Mouse (Mus musculus): ENCODE measurements around the gene Cacna1b. TPM values are rescaled to one million over a fixed set of nuclear protein-coding genes. Genes with fewer than 3 reads are reported as not detected.

Cacna1b gene
- polyA plus RNA-seq, 1 experiment: 32.9 TPM

DNA sequence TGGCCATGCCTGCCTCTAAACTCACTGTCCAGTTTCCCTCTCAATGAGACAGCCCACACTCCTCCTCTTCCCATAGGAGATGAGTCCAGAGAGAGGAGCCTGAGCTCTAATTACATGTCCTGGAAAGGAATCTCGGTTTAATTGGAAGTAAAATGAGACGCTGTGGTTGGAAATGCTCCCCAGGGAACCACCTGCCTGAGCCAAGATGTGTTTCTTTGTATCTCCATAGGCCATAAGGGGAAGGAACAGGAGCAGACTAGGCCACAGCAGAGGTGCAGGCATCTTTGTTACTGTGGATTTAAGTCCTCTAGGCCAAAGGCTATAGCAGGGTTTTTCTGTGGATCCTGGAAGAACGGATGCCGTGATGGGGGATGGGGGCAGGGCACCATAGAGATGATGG lies 10.4 kb downstream of the Cacna1b start:
- no peak for DNase-seq
- Histone ChIP-seq H3K27me3 (ENCODE audit: control insufficient read depth, insufficient read depth, low read length) (no peaks in the 10 kb centered on the region), H3K27ac (ENCODE audit: insufficient read depth, low read length) (no peak overlapping the region), H3K4me3 (replicated peaks; ENCODE audit: insufficient read depth, low read depth, low read length) (no peak overlapping the region), H3K4me1 (ENCODE audit: control insufficient read depth, insufficient read depth, low read length) (no peaks in the 10 kb centered on the region; the same call in 1 of the 2 replicates)
- TF ChIP-seq POLR2A (IDR thresholded peaks at IDR 0.05; ENCODE audit: borderline replicate concordance, insufficient read depth, low read length) (no peak), CTCF (IDR thresholded peaks at IDR 0.05; ENCODE audit: borderline replicate concordance, insufficient read depth, low read depth, low read length) (no peak)
- WGBS: 46% methylated on average over 4 of the region's 4 CpGs

GRCm38 (mm10) chr2:24750051-24750450 lies 12.9 kb downstream of the Cacna1b start:
- Histone ChIP-seq H3K4me1 (ENCODE audit: control insufficient read depth, insufficient read depth, low read length) (no peaks in the 10 kb centered on the region; the same call in 1 of the 2 replicates), H3K4me3 (replicated peaks; ENCODE audit: insufficient read depth, low read depth, low read length) (no peak overlapping the region), H3K27me3 (ENCODE audit: control insufficient read depth, insufficient read depth, low read length) (no peaks in the 10 kb centered on the region), H3K27ac (ENCODE audit: insufficient read depth, low read length) (no peak overlapping the region)
- WGBS: 70% methylated on average over 3 of the region's 3 CpGs
- TF ChIP-seq POLR2A (IDR thresholded peaks at IDR 0.05; ENCODE audit: borderline replicate concordance, insufficient read depth, low read length): no peak
- no peak for TF ChIP-seq CTCF (IDR thresholded peaks at IDR 0.05; ENCODE audit: borderline replicate concordance, insufficient read depth, low read depth, low read length)
- DNase-seq: no peak

DNA sequence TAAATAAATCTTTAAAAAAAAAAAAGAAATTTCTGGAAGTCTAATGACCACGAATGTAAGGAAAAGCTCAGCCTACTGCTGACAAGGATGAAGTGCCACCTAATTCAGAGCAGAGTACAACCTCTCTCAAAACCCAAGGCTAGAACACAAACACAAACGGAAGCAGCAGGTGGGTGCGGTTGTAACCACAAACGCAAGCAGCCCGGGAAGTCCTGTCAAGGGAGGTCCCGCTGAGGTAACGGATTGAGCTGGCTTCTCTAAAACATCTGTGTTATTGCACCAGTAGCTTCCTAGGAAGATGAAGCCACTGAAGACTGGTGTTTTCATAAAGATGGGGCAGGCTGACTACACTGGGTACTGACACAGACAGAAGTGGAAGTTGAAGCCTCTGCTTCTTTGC lies 15.1 kb downstream of the Cacna1b start:
- Histone ChIP-seq H3K4me3 (replicated peaks; ENCODE audit: insufficient read depth, low read depth, low read length) (no peak overlapping the region), H3K27ac (ENCODE audit: insufficient read depth, low read length) (no peak overlapping the region), H3K27me3 (ENCODE audit: control insufficient read depth, insufficient read depth, low read length) (no peaks in the 10 kb centered on the region), H3K4me1 (ENCODE audit: control insufficient read depth, insufficient read depth, low read length) (peaks cover 7% of the 10 kb centered on the region)
- no peak for TF ChIP-seq CTCF (IDR thresholded peaks at IDR 0.05; ENCODE audit: borderline replicate concordance, insufficient read depth, low read depth, low read length)
- no peak for TF ChIP-seq POLR2A (IDR thresholded peaks at IDR 0.05; ENCODE audit: borderline replicate concordance, insufficient read depth, low read length)
- no peak for DNase-seq
- 85% methylated on average over 7 of the region's 7 CpGs for WGBS

DNA sequence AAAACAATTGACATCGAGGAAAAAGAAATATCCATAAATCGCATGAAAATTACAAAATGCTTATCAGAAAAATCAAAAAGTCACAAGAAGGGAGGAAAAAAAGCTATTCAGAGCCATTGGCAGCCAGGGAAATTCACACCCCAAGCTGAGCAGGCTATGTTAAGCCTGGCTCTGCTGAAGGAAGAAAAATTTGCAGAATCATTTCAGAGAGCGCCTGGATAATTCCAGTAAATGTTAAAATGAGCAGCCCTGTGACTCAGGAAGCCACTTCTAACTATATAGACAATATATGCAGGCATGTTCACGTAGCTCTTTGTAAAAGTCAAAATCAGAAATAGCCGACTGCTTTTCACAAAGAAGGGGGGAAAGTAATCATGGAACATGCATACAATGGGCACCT lies 23.3 kb downstream of the Cacna1b start:
- TF ChIP-seq CTCF (IDR thresholded peaks at IDR 0.05; ENCODE audit: borderline replicate concordance, insufficient read depth, low read depth, low read length) (no peak), POLR2A (IDR thresholded peaks at IDR 0.05; ENCODE audit: borderline replicate concordance, insufficient read depth, low read length) (no peak)
- H3K4me1 ChIP-seq (ENCODE audit: control insufficient read depth, insufficient read depth, low read length): peaks cover 8% of the 10 kb centered on the region
- no peak overlapping the region for H3K4me3 ChIP-seq (replicated peaks; ENCODE audit: insufficient read depth, low read depth, low read length)
- H3K27me3 ChIP-seq (ENCODE audit: control insufficient read depth, insufficient read depth, low read length): no peaks in the 10 kb centered on the region
- DNase-seq: no peak
- WGBS: 90% methylated on average over 5 of the region's 5 CpGs
- no peak overlapping the region for H3K27ac ChIP-seq (ENCODE audit: insufficient read depth, low read length)

- Histone ChIP-seq H3K27me3 (ENCODE audit: control insufficient read depth, insufficient read depth, low read length) (no peaks in the 10 kb centered on the region), H3K4me1 (ENCODE audit: control insufficient read depth, insufficient read depth, low read length) (no peaks in the 10 kb centered on the region), H3K27ac (ENCODE audit: insufficient read depth, low read length) (no peak overlapping the region), H3K4me3 (replicated peaks; ENCODE audit: insufficient read depth, low read depth, low read length) (no peak overlapping the region)
- TF ChIP-seq CTCF (IDR thresholded peaks at IDR 0.05; ENCODE audit: borderline replicate concordance, insufficient read depth, low read depth, low read length) (no peak), POLR2A (IDR thresholded peaks at IDR 0.05; ENCODE audit: borderline replicate concordance, insufficient read depth, low read length) (no peak)
- no peak for DNase-seq
- WGBS: 86% methylated on average over 4 of the region's 4 CpGs
Observed at GRCm38 (mm10) chr2:24733157-24733556, 29.8 kb downstream of the Cacna1b start.

GRCm38 (mm10) chr2:24725865-24726264 lies 37.1 kb downstream of the Cacna1b start:
- WGBS: 76% methylated on average over 4 of the region's 4 CpGs
- Histone ChIP-seq H3K4me1 (ENCODE audit: control insufficient read depth, insufficient read depth, low read length) (no peaks in the 10 kb centered on the region), H3K27me3 (ENCODE audit: control insufficient read depth, insufficient read depth, low read length) (no peaks in the 10 kb centered on the region), H3K27ac (ENCODE audit: insufficient read depth, low read length) (no peak overlapping the region), H3K4me3 (replicated peaks; ENCODE audit: insufficient read depth, low read depth, low read length) (no peak overlapping the region)
- DNase-seq: peak in 1 of 2 experiments; percentile 3
- no peak for TF ChIP-seq POLR2A (IDR thresholded peaks at IDR 0.05; ENCODE audit: borderline replicate concordance, insufficient read depth, low read length)
- no peak for TF ChIP-seq CTCF (IDR thresholded peaks at IDR 0.05; ENCODE audit: borderline replicate concordance, insufficient read depth, low read depth, low read length)

- DNase-seq: peak in 1 of 2 experiments; percentile 3
- no peaks in the 10 kb centered on the region for H3K27me3 ChIP-seq (ENCODE audit: control insufficient read depth, insufficient read depth, low read length)
- TF ChIP-seq POLR2A (IDR thresholded peaks at IDR 0.05; ENCODE audit: borderline replicate concordance, insufficient read depth, low read length) (no peak), CTCF (IDR thresholded peaks at IDR 0.05; ENCODE audit: borderline replicate concordance, insufficient read depth, low read depth, low read length) (no peak)
- H3K4me1 ChIP-seq (ENCODE audit: control insufficient read depth, insufficient read depth, low read length): peaks cover 7% of the 10 kb centered on the region
- H3K4me3 ChIP-seq (replicated peaks; ENCODE audit: insufficient read depth, low read depth, low read length): no peak overlapping the region
- no peak overlapping the region for H3K27ac ChIP-seq (ENCODE audit: insufficient read depth, low read length)
- WGBS: 93% methylated on average over 14 of the region's 14 CpGs
Observed at GRCm38 (mm10) chr2:24719645-24720379, 43.1 kb downstream of the Cacna1b start.

DNA sequence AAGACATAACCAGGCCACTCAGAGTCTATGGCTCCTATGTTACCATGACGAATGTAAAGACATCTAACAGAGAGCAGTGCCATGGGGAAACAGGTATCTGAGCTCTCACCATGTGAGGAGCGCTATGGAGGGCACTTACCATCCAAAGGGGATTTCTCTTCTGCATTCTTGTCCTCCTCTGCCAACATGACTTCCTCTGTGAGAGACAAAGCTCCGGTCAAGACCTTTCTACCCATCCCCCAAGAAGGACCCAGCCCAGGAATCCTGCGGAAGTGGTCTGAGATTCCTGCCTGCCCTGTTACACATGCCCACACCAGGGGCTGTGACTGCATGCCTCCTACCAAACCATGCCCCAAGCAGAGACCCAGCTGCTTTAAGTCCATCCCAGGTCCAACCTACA lies 44.0 kb downstream of the Cacna1b start:
- 87% methylated on average over 4 of the region's 4 CpGs for WGBS
- no peak for TF ChIP-seq CTCF (IDR thresholded peaks at IDR 0.05; ENCODE audit: borderline replicate concordance, insufficient read depth, low read depth, low read length)
- no peak for TF ChIP-seq POLR2A (IDR thresholded peaks at IDR 0.05; ENCODE audit: borderline replicate concordance, insufficient read depth, low read length)
- peak in 1 of 2 experiments; percentile 4 for DNase-seq
- Histone ChIP-seq H3K27ac (ENCODE audit: insufficient read depth, low read length) (no peak overlapping the region), H3K4me3 (replicated peaks; ENCODE audit: insufficient read depth, low read depth, low read length) (no peak overlapping the region), H3K27me3 (ENCODE audit: control insufficient read depth, insufficient read depth, low read length) (no peaks in the 10 kb centered on the region), H3K4me1 (ENCODE audit: control insufficient read depth, insufficient read depth, low read length) (peaks cover 7% of the 10 kb centered on the region)

All from cerebellum, adult 2 months (tissue).